Mouse (Mus musculus) hematopoietic stem cell, adult 5-6 weeks (primary cell): ENCODE measurements around the gene Iqsec1. TPM values are rescaled to one million over a fixed set of nuclear protein-coding genes. Genes with fewer than 3 reads are reported as not detected.

ENCODE experiments used
- ATAC-seq, 2 experiments: fragments of 125-278 bp in 1 of 2; replicated peaks in 1 of 2; 2 replicates each; pipeline ENCODE4 v1.8.0; 2016 to 2017; ENCODE audit warnings: inconsistent platforms in 2 of 2, mild to moderate bottlenecking in 2 of 2, moderate number of reproducible peaks in 2 of 2, low read depth in 1 of 2, moderate TSS enrichment in 1 of 2; ENCODE audit not compliant: low FRiP score in 2 of 2, poor library complexity in 2 of 2, severe bottlenecking in 2 of 2, insufficient read depth in 1 of 2, low TSS enrichment in 1 of 2
- total RNA-seq: library from RNA; stranded (forward); fragments of 172-1452, 232-1000 nt; gene quantifications from 2 replicates; pipeline ENCODE4 v1.2.3, GENCODE M21; 2017

The Iqsec1 gene
- total RNA-seq, 1 experiment from 2014 or later: 18.2 TPM

- ATAC-seq: peak; percentile 9 to 25; a peak in 1 of 4 replicates
These were observed 287.7 kb downstream of the Iqsec1 start for GRCm38 (mm10) chr6:90700737-90701136.

GRCm38 (mm10) chr6:90700068-90700467, 288.4 kb downstream of the Iqsec1 start:
- ATAC-seq: no peak

GRCm38 (mm10) chr6:90698843-90699242, 289.6 kb downstream of the Iqsec1 start:
- no peak for ATAC-seq

GRCm38 (mm10) chr6:90695754-90696153, 292.7 kb downstream of the Iqsec1 start:
- no peak for ATAC-seq

- no peak for ATAC-seq
These were observed 296.1 kb downstream of the Iqsec1 start for GRCm38 (mm10) chr6:90692404-90692803.

- ATAC-seq: no peak
These were observed 296.6 kb downstream of the Iqsec1 start for GRCm38 (mm10) chr6:90691935-90692334.

GRCm38 (mm10) chr6:90689500-90689899, 299.0 kb downstream of the Iqsec1 start:
- ATAC-seq: no peak

- no peak for ATAC-seq
These were observed 299.7 kb downstream of the Iqsec1 start for GRCm38 (mm10) chr6:90688742-90689141.

GRCm38 (mm10) chr6:90688003-90688402, 300.5 kb downstream of the Iqsec1 start:
- no peak; a peak in 1 of 4 replicates for ATAC-seq

- no peak for ATAC-seq
These were observed 301.7 kb downstream of the Iqsec1 start for GRCm38 (mm10) chr6:90686812-90687211.

GRCm38 (mm10) chr6:90683831-90684532, 304.5 kb downstream of the Iqsec1 start:
- no peak for ATAC-seq

GRCm38 (mm10) chr6:90680401-90680800, 308.1 kb downstream of the Iqsec1 start:
- no peak for ATAC-seq

GRCm38 (mm10) chr6:90678759-90679158, 309.7 kb downstream of the Iqsec1 start:
- no peak for ATAC-seq

GRCm38 (mm10) chr6:90668693-90669092, 319.8 kb downstream of the Iqsec1 start:
- ATAC-seq: no peak

- ATAC-seq: no peak
These were observed 324.7 kb downstream of the Iqsec1 start for GRCm38 (mm10) chr6:90663736-90664135.

- ATAC-seq: no peak
These were observed 326.3 kb downstream of the Iqsec1 start for GRCm38 (mm10) chr6:90662148-90662547.

- no peak for ATAC-seq
These were observed 327.5 kb downstream of the Iqsec1 start for GRCm38 (mm10) chr6:90661029-90661399.

GRCm38 (mm10) chr6:90660398-90661028, 328.0 kb downstream of the Iqsec1 start:
- no peak for ATAC-seq

GRCm38 (mm10) chr6:90659913-90660312, 328.6 kb downstream of the Iqsec1 start:
- no peak for ATAC-seq
